26 mouse cellular contexts compared by ENCODE assay signal in the genomic region with DNA sequence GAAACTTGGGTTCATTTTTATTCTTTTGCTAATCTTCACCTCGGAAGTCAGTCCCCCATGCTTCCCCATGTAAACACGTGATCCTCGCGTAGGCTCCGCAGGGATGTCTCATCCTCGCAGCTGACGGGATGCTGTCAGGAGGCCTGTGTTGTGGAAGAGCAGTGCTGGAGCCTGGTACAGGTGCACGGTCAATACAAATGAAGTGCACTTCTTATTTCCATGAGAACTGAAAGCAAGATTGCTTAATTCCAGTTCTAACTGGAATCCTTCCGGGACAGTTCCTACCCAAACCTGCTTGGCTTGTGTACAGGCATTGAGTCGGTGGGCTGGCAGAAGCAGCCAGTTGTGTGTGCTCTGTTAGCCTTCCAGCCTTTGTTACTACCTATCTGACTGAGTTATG.
"Had no signal": no experiment of that assay in that cellular context is flagged by ENCODE, and none has a peak within 500 bp of the region (broad histone marks: within the 10 kb centered on the region; RNA-seq: fewer than 3 reads in every experiment).

No protein-coding gene starts in this region.

- H3K27ac ChIP-seq: limb, embryonic 10.5 days; limb, embryonic 12.5 days; limb, embryonic 13.5 days; limb, embryonic 15.5 days; liver, embryonic 12.5 days; liver, embryonic 13.5 days; liver, embryonic 14.5 days; liver, embryonic 15.5 days; lung, embryonic 15.5 days; macrophage; midbrain, embryonic 10.5 days; midbrain, embryonic 12.5 days; midbrain, embryonic 13.5 days; midbrain, embryonic 15.5 days had no signal

- H3K4me3 ChIP-seq: limb, embryonic 10.5 days; limb, embryonic 12.5 days; limb, embryonic 13.5 days; limb, embryonic 15.5 days; liver, embryonic 12.5 days; liver, embryonic 13.5 days; liver, embryonic 15.5 days; lung, embryonic 15.5 days; midbrain, embryonic 10.5 days; midbrain, embryonic 12.5 days; midbrain, embryonic 13.5 days; midbrain, embryonic 15.5 days; myocyte had no signal

- DNase-seq: left cerebral cortex, postnatal 4 days; liver; liver, embryonic 13.5 days; liver, postnatal 0 days; lung, adult 18-20 months; lung, adult 2 months; lung, embryonic 14.5 days; lung, postnatal 10 days; lung, postnatal 14 days; lung, postnatal 36 days; lung, postnatal 4 days; midbrain, embryonic 14.5 days had no signal
